Mouse (Mus musculus) forebrain, embryonic 14.5 days (tissue): ENCODE results near the gene Wnt3a. TPM values are rescaled to one million over a fixed set of nuclear protein-coding genes. Genes with fewer than 3 reads are reported as not detected.
A peak's percentile ranks its signal among the peaks of the same experiment; 100 is the strongest.
"Not testable (repeated sequence)": the region's sequence is repeated elsewhere in the genome, so short reads cannot be mapped to it uniquely, and the experiment has no call there.

Experiments
- ATAC-seq: fragments of 200-750 bp; cut with Nextera tagmentation; 2 replicates; pipeline ENCODE4 v1.8.0; 2017; ENCODE audit warnings: mild to moderate bottlenecking, moderate library complexity
- DNase-seq: peaks from one replicate; pipeline ENCODE4 v3.0.0-alpha.2; 2015; ENCODE audit warnings: low spot score
- H3K27ac ChIP-seq: fragments of 300-500 bp; sonication (generic); 2 replicates; pipeline ENCODE4 v1.5.1; 2014; ENCODE audit warnings: low read depth, mild to moderate bottlenecking, control low read depth, low read length, moderate library complexity
- H3K27me3 ChIP-seq: fragments of 300-500 bp; sonication (generic); replicated peaks from 2 replicates; pipeline ENCODE4 v1.6.1; 2014; ENCODE audit warnings: low read length, control low read depth, mixed read lengths; ENCODE audit not compliant: control insufficient read depth, insufficient read depth
- H3K36me3 ChIP-seq: fragments of 300-500 bp; sonication (generic); 2 replicates; pipeline ENCODE4 v1.6.1; 2014; ENCODE audit warnings: low read length, control low read depth; ENCODE audit not compliant: control insufficient read depth, insufficient read depth
- H3K4me1 ChIP-seq: fragments of 300-500 bp; sonication (generic); 2 replicates; pipeline ENCODE4 v1.6.1; 2014; ENCODE audit warnings: antibody characterized with exemption, low read length, control low read depth; ENCODE audit not compliant: control insufficient read depth, insufficient read depth
- H3K4me2 ChIP-seq: fragments of 300-500 bp; sonication (generic); 2 replicates; pipeline ENCODE4 v1.6.1; 2014; ENCODE audit warnings: mild to moderate bottlenecking, control low read depth, low read length
- H3K4me3 ChIP-seq: fragments of 300-500 bp; sonication (generic); 2 replicates; pipeline ENCODE4 v1.5.1; 2014; ENCODE audit warnings: low read depth, low read length, control low read depth
- H3K9ac ChIP-seq: fragments of 300-500 bp; sonication (generic); 2 replicates; pipeline ENCODE4 v1.6.1; 2014; ENCODE audit warnings: mild to moderate bottlenecking, low read length, control low read depth, moderate library complexity
- H3K9me3 ChIP-seq: fragments of 300-500 bp; sonication (generic); replicated peaks from 2 replicates; pipeline ENCODE4 v1.6.1; 2016; ENCODE audit warnings: low read length, control low read depth, mixed read lengths; ENCODE audit not compliant: control insufficient read depth
- WGBS: fragments of 180-500 bp; shearing (Covaris S2); extraction: QIAGEN DNeasy Blood & Tissue Kit; methylation state at CpG from one replicate; pipeline ENCODE4 v1.1.7; 2014; 5-methylcytosine and 5-hydroxymethylcytosine counted together
- polyA plus RNA-seq: library from polyadenylated mRNA; unstranded; fragments of >200 nt; fragmentation: Nextera tagmentation; extraction: Ambion mirVana; gene quantifications from 2 replicates; pipeline ENCODE4 v1.2.1, GENCODE M21; 2014

Wnt3a gene
- polyA plus RNA-seq, 1 experiment from 2014 or later = 1.1 TPM

DNA sequence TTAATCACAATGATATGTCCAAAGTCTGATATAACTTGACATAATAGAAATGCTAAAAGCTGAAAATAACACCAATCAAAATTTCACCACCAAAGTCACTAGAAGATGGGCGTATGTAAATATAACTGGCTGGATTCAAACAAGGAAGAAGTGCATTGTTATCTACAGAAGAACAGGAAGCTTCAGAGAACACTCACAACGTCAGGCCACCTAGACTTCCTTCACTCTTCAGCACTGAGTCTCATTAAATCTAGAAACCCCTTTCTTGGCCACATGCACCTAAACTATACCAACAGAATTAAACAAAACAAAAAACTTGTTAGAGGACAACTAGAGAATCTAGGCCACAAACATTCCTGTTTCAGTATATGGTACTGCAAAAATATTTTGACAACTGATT lies 66.1 kb downstream of the Wnt3a start:
- no peaks in the 10 kb centered on the region for H3K27me3 ChIP-seq
- DNase-seq (no peak), ATAC-seq (no peak)
- H3K27ac ChIP-seq = no peak overlapping the region
- no peak overlapping the region for H3K4me2 ChIP-seq
- H3K9me3 ChIP-seq = no peaks in the 10 kb centered on the region
- peaks cover 10% of the 10 kb centered on the region; the same call in 1 of the 2 replicates for H3K36me3 ChIP-seq
- no peak overlapping the region for H3K9ac ChIP-seq
- peaks cover 25% of the 10 kb centered on the region for H3K4me1 ChIP-seq
- 85% methylated on average over 2 of the region's 2 CpGs for whole genome bisulfite sequencing
- no peak overlapping the region for H3K4me3 ChIP-seq

DNA sequence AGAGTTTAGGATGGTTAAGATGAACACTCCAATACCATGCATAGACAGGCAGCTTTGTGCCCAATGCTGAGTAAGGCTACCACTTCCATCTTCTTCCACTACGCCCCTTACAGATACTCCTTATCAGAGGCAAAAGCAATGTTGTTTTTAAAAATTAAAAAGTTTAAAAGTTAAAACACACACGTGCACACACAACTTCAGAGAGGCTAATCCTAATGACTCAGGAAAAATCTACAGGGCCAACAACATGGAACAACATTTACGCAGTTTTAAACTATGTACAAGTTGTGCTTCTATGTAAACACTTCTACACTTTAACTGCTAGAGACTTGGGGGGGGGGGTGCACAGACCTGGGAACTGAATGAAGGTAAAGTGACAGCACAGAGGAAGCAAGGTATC lies 66.5 kb downstream of the Wnt3a start:
- H3K9ac ChIP-seq = no peak overlapping the region
- H3K27ac ChIP-seq = no peak overlapping the region
- DNase-seq = no peak
- no peaks in the 10 kb centered on the region for H3K9me3 ChIP-seq
- 93% methylated on average over 3 of the region's 3 CpGs for WGBS
- H3K36me3 ChIP-seq = peaks cover 10% of the 10 kb centered on the region; the same call in 1 of the 2 replicates
- no peak for ATAC-seq
- peaks cover 25% of the 10 kb centered on the region for H3K4me1 ChIP-seq
- no peak overlapping the region for H3K4me2 ChIP-seq
- H3K27me3 ChIP-seq = no peaks in the 10 kb centered on the region
- H3K4me3 ChIP-seq = no peak overlapping the region

DNA sequence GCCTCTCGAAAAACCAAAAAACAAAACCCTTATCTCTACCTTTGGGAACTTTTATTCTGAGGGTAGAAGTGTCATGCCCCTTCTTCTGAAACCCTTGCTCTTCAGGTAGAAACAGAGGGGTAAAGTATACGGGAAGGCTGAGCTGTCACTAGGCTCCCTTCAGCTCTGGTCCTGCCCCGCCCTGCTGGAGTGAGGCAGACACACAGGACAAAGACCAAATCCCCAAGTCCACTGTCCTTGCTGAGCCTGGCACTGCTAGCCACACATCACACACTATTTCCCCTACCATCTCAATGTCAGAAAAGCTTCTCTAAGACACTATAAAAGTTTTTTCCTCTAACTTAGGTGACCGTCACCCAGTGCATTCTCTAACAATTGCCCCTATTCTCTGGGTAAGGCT lies 68.2 kb downstream of the Wnt3a start:
- ATAC-seq = no peak
- DNase-seq = no peak
- 84% methylated on average over 4 of the region's 4 CpGs for WGBS
- Histone ChIP-seq H3K27ac (no peak overlapping the region), H3K4me1 (peaks cover 25% of the 10 kb centered on the region), H3K9ac (no peak overlapping the region), H3K9me3 (no peaks in the 10 kb centered on the region), H3K27me3 (no peaks in the 10 kb centered on the region), H3K4me2 (no peak overlapping the region), H3K36me3 (peaks cover 10% of the 10 kb centered on the region; the same call in 1 of the 2 replicates), H3K4me3 (no peak overlapping the region)

DNA sequence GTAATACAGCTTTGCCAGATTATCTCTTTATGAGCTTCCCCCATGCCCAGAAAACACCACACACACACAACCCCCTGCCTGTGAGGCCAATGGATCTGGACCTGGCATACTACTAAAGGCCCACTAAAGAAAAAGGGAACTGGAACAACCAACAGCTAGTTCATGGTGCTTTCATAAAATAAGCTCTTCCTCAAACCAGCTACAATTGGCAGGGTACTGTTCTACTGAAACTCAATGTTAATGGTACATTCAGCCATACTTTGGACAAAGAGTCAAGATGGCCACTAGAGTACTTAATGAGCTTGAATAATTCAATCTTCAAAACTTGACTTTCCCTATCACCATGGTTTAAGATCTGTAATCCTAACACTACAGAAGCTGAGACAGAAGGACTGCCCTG lies 68.9 kb downstream of the Wnt3a start:
- H3K9me3 ChIP-seq = no peaks in the 10 kb centered on the region
- H3K4me1 ChIP-seq = peaks cover 20% of the 10 kb centered on the region
- no peak overlapping the region for H3K9ac ChIP-seq
- no peak for ATAC-seq
- no peak overlapping the region for H3K4me2 ChIP-seq
- H3K36me3 ChIP-seq = peaks cover 10% of the 10 kb centered on the region; the same call in 1 of the 2 replicates
- no peaks in the 10 kb centered on the region for H3K27me3 ChIP-seq
- H3K4me3 ChIP-seq = no peak overlapping the region
- DNase-seq = no peak
- no peak overlapping the region for H3K27ac ChIP-seq

DNA sequence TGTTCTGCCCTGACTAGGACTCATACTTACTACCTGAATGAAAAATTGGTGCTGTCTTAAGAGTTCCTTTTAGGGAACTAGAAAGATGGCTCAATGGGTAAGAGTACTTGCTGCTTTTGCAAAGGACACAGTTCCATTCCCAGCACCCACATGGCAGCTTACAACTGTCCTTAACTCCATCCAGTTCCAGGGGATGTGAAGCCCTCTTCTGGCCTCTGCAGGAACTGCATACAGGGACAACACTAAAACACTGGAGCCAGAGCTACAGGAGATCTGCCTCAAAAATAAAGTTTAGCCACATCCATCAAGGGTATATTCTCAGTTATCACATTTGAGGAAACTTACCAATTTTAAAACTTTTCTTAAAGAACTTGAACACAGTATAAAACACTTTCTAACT lies 71.5 kb downstream of the Wnt3a start:
- Histone ChIP-seq H3K36me3 (peaks cover 21% of the 10 kb centered on the region), H3K9ac (no peak overlapping the region), H3K4me3 (no peak overlapping the region), H3K4me1 (0 out of 2 replicates have a peak, but pooled peaks cover 4% of the 10 kb centered on the region), H3K27me3 (no peaks in the 10 kb centered on the region), H3K27ac (no peak overlapping the region), H3K4me2 (no peak overlapping the region), H3K9me3 (no peaks in the 10 kb centered on the region)
- DNase-seq (no peak), ATAC-seq (no peak)

DNA sequence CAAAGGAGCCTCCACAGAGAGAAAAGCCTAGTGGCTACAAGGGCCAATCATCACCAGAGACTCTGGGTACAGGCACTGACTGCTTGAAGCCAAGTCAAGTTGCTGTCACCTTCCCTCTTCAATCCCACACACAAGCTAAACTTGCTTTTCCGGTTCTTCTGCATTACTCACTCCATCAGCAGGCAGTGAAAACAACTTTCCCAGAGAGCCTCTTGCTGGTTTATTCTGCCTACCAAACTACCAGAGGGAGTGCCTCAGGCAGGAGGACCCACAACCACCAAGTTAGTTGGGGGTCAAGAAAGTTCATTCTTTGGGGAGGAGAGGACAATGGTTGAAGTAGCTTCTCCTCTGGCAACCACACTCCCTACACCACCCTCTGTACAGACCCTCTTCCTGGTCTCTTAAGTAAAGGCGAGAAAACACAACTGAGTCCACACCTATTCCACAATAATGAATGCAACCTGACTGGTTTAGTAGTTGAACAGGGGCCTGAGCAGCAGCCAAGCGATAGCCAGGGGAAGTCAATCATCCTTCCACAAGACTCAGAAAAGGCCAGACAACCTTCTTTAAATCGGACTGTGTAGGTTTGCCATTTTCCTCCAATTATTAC lies 72.1 kb downstream of the Wnt3a start:
- Histone ChIP-seq H3K4me3 (no peak overlapping the region), H3K27me3 (no peaks in the 10 kb centered on the region), H3K9me3 (no peaks in the 10 kb centered on the region), H3K4me1 (0 out of 2 replicates have a peak, but pooled peaks cover under 1% of the 10 kb centered on the region), H3K9ac (no peak overlapping the region), H3K36me3 (peaks cover 23% of the 10 kb centered on the region), H3K4me2 (no peak overlapping the region), H3K27ac (no peak overlapping the region)
- 87% methylated on average over 4 of the region's 4 CpGs for WGBS
- no peak for ATAC-seq
- no peak for DNase-seq

DNA sequence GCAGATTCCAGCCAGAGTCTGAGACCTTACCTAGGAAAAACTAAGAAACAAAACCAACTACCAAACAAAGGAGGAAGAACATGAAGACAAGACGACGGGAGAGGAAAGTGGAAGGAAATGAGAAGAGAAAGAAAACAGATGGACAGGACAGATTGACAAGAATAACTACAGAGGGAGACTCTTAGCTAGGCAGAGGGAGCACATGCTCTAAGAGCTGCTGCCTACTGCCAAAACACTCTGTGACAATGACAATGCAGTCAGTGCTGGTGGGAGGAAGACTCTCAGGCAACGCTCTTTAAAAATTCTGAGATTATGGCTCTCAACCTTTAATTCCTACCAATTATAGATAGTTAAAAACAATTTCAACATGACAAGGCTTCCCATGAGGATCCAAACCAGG lies 73.6 kb downstream of the Wnt3a start:
- DNase-seq = peak; percentile 35
- WGBS = 79% methylated on average over 3 of the region's 3 CpGs
- Histone ChIP-seq H3K27me3 (no peaks in the 10 kb centered on the region), H3K4me2 (no peak overlapping the region), H3K4me1 (no peaks in the 10 kb centered on the region), H3K27ac (no peak overlapping the region), H3K9me3 (no peaks in the 10 kb centered on the region), H3K9ac (no peak overlapping the region), H3K36me3 (peaks cover 31% of the 10 kb centered on the region), H3K4me3 (no peak overlapping the region)
- no peak; the same call in 1 of the 2 replicates for ATAC-seq

DNA sequence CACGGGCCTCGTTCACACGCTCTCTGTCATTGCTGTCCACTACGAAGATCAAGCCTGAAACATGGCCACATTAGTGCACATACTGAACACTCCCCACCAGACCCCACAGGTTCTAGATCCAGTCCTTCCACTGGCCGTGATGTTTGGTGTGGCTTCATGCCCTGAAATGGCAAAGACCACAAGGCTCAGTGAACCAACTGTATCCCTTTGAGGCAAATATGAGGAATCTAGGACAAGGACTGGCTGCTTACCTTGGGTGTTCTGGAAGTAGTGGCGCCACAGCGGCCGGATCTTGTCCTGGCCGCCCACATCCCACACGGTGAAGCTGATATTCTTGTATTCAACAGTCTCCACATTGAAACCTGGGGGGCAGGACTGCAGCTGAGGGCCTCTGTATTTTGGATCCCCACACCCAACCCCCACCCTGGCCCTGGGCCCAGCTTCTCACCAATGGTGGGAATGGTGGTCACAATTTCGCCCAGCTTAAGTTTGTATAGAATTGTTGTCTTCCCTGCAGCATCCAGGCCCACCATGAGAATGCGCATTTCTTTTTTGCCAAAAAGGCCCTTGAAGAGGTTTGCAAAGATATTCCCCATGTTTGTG lies 77.6 kb downstream of the Wnt3a start:
- DNase-seq = no peak
- Histone ChIP-seq H3K4me1 (peaks cover 2% of the 10 kb centered on the region; the same call in 1 of the 2 replicates), H3K4me2 (no peak overlapping the region), H3K4me3 (no peak overlapping the region), H3K27ac (no peak overlapping the region), H3K9me3 (no peaks in the 10 kb centered on the region), H3K27me3 (no peaks in the 10 kb centered on the region), H3K36me3 (peaks cover 49% of the 10 kb centered on the region), H3K9ac (no peak overlapping the region)
- 91% methylated on average over 12 of the region's 12 CpGs for WGBS
- no peak for ATAC-seq

DNA sequence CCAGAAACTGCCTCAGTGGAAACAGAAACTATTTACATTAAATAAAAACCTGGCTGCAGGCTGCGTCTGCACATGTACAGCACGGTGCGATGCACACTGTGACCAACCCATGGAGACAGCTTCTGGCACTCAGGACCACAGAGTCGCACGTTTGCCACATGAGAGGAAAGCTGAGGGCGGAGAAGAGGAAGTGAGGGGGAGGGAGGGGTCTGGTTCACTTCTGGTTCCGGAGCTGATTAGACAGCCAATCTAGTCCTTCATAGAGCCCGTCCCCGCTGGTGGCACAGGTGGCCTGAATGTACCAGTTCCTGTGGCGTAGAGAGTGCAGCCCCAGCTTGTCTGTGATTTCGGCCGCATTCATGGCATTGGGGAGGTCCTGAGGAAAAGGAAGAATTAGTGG lies 78.2 kb downstream of the Wnt3a start:
- H3K9ac ChIP-seq, H3K4me3 ChIP-seq, H3K27me3 ChIP-seq, H3K4me1 ChIP-seq, H3K9me3 ChIP-seq, H3K4me2 ChIP-seq, ATAC-seq, DNase-seq, H3K27ac ChIP-seq: not testable (repeated sequence)
- WGBS = 90% methylated on average over 12 of the region's 12 CpGs
- H3K36me3 ChIP-seq = peaks cover 49% of the 10 kb centered on the region
